Mouse (Mus musculus): Measurements from ENCODE around the gene Zfp182. TPM values are rescaled to one million over a fixed set of nuclear protein-coding genes. Genes with fewer than 3 reads are reported as not detected.

The Zfp182 gene
- polyA plus RNA-seq, 1 experiment from 2014 or later, result 9.9 TPM

Other genes with a start within 250 kb of the Zfp182 start
- 1.9 and 3.5 TPM in 2 replicates for gene Timp1, start 192.2 kb downstream of the Zfp182 start, polyA plus RNA-seq (2014; fragmentation: Nextera tagmentation; extraction: Ambion mirVana)
- gene Syn1, start 141.3 kb downstream of the Zfp182 start, polyA plus RNA-seq (2014; fragmentation: Nextera tagmentation; extraction: Ambion mirVana), result 55.7 and 66.9 TPM in 2 replicates
- gene Cfp, start 130.8 kb downstream of the Zfp182 start, polyA plus RNA-seq (2014; fragmentation: Nextera tagmentation; extraction: Ambion mirVana), result 6.0 and 6.4 TPM in 2 replicates
- 12.9 and 16.9 TPM in 2 replicates for gene Elk1, start 111.7 kb downstream of the Zfp182 start, polyA plus RNA-seq (2014; fragmentation: Nextera tagmentation; extraction: Ambion mirVana)
- 32.9 and 37.3 TPM in 2 replicates for gene Uxt, start 100.3 kb downstream of the Zfp182 start, polyA plus RNA-seq (2014; fragmentation: Nextera tagmentation; extraction: Ambion mirVana)
- not detected in 2 replicates for gene Spaca5, start 6.1 kb upstream of the Zfp182 start, polyA plus RNA-seq (2014; fragmentation: Nextera tagmentation; extraction: Ambion mirVana)
- gene Zfp300, start 27.2 kb upstream of the Zfp182 start, polyA plus RNA-seq (2014; fragmentation: Nextera tagmentation; extraction: Ambion mirVana), result 4.6 and 6.0 TPM in 2 replicates
- not detected in 2 replicates for gene Ssxa1, start 53.5 kb upstream of the Zfp182 start, polyA plus RNA-seq (2014; fragmentation: Nextera tagmentation; extraction: Ambion mirVana)
- gene Gm21876, start 113.3 kb upstream of the Zfp182 start, polyA plus RNA-seq (2014; fragmentation: Nextera tagmentation; extraction: Ambion mirVana), result not detected in 2 replicates

Data from midbrain, embryonic 14.5 days (tissue).